Mouse (Mus musculus) frontal cortex, adult (tissue): ENCODE results near the gene Ubp1.

ENCODE experiments used
- ATAC-seq: cut with Nextera tagmentation; 2 replicates; pipeline ENCODE4 v1.9.2; 2017; ENCODE audit warnings: mild to moderate bottlenecking, moderate library complexity, mixed read lengths; ENCODE audit not compliant: low TSS enrichment

Gene Ubp1

DNA sequence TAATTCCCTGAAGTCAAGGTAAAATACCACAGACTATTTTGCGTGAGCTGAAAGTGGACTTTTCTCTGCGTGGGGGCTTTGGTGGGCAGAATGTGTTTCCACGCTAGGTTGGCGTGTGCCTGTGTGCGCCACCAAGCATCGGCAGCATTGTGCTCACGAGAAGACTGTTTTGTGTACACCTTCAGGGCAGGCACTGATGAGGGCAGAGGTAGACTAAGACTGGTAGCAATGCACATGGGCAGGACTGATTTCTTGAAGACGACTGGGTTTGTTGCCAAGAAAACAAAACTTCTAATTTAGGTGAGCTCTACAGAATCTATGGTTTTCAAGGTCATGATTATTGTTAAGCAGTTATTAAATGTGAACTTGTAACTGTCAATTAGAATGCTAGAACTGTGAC, 38.7 kb downstream of the Ubp1 start:
- no peak for ATAC-seq

DNA sequence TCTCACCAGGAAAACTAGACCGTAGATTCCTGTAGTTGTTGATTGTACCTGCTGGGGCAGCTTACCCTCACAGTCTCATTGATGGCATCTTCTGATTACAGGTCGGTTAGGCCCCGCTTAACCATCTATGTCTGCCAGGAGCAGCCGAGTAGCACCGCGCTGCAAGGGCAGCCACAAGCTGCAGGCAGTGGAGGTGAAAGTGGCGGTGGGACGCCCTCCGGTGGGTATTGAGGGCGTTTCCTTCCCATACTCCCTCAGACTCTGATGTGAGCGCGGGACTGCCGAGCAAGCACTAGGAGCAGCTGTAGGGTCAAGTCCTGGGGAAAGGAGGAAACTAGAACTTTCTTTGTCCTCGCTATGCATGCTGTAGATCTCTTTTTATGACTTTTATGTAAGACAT, 39.3 kb downstream of the Ubp1 start:
- no peak for ATAC-seq

DNA sequence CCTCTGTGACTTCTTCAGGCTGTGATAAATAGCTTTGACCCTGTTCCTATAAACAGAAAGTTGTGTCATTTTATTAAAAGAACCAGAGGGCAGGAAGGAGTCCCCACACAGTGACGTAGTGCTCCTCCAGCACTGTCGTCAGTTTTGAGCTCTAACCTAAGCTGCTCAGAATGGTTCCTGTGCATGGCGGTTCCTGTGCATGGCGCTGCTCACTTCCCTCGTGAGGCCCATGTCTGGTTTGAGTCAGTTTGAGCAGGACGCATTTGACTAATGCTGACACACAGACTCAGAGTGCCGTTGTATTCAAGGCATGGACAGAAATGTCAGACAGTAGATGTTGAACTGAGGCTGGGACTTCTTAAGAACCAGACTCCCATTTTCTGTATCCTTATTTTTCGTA, 40.9 kb downstream of the Ubp1 start:
- ATAC-seq: no peak

DNA sequence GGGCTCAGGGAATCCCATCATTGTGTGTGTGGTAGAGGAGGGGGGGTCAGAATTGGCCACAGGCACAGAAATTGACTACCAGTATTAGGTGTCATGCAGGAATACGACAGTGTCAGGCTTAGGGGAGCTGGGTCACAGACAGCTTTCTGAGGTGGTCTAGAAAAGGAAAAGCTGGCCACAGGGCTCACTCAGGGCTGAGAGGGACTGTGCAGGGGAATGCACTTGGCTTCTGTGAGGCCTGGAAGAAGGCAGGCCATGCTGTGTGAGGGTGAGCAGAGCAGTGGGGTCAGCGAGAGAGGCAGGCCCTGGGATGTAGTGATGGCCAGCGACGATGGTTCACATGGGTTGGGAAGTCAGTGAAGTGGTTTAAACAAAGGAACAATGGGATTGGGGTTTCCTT, 43.1 kb downstream of the Ubp1 start:
- ATAC-seq: no peak

DNA sequence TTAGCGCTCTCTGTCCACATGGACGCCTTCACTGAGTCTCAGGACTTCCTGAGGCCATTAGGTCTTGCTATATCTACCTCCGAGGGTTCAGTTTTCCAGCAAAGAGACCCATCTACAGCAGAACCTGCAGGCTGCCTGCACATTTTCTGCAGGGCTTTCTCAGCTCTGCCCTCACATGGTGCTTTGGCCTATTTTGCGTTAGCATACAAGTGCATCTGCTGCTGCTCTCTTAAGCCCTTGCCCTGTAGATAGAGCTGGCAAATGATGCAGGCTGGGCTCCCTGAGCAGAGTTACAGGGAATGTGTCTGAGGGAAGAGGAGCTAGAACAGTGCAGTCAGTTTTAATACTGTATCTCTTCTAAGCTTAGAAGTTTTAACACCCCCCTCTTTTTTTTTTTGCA, 44.2 kb downstream of the Ubp1 start:
- ATAC-seq: peak; percentile 58

DNA sequence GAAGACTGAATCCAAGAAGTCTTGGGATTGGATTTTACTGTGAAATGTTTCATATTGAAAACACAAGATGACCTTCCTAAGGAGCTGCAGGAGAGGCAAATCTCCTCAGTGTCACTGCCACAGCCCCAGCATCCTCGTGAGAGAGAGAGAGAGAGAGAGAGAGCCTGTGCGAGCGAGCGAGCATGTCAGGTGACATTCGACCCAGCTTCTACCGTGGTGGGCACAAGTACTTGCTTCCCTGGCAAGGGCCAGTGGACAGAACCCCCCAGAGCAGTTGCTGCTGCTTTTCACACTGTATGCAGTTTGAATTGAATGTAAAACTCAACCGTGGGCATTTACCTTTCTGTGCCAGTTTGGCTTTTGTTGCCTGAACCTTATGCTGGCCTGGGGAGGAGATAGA, 44.7 kb downstream of the Ubp1 start:
- 0 out of 2 replicates have a peak, but pooled peaks have one; percentile 7 for ATAC-seq

DNA sequence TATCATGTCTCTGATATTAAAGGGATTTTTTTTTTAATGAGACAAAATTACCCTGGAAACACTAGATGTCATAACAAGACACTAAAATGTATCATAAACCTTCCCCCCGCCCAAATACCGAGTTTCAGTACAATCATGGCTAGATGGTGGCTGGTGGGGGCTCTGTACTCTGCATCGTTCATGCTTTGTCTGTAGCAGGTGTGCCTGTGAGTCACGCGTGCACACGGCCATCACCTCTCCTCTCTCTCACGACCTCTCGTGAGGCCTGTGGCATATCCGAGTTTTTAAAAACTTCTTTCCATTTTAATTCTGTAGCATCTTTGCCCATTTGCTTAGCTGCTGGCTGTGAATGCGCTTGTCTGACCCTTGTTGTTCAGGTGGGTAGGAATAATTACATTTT, 45.5 kb downstream of the Ubp1 start:
- no peak for ATAC-seq

DNA sequence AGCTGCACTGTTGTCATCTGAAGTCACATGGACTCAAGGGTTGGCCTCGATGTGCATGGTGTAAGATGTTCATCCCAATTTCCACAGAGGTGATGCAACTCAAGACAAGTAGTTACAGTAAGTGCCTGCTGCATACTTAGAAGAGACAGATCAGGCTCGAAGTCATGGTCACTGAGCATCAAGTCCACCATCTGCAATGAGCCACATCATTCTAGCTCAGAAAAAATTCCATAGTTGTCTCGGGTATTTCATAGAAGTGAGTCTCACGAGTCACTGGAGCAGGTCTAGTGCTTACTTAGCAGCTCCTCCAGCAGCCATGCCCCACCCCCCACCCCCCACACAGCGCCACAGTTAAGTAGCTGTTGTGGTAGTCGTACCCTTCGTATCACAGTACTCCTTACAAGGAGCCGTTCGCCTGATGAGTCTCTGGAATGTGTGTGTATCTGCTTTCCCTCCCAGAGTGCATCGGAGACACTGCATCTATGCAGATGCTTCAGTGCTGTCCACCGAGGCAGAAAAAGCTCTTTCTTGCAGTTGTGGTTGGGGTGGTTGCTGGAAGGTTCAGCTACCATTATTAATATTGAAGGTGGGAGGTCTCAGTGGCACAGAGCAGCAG, 46.6 kb downstream of the Ubp1 start:
- no peak for ATAC-seq

DNA sequence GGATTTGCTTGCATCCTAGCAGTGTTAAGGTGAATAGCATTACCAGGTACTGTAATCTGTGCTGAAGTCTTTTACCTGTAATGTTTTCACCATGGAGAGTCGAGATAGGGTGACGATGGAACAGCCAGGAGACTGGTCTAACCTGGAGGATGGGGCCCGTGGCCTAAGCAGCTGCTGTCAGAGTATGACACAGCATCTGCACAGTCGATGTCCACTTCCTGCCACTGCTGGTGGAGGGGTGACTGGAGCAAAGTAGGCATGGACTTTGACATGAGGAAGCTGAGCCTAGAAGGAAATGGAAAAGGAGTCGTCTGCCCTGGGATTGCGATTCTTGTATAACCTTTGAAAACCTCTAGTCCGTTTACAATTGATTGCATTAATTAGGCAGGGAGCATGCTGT, 47.9 kb downstream of the Ubp1 start:
- no peak for ATAC-seq

DNA sequence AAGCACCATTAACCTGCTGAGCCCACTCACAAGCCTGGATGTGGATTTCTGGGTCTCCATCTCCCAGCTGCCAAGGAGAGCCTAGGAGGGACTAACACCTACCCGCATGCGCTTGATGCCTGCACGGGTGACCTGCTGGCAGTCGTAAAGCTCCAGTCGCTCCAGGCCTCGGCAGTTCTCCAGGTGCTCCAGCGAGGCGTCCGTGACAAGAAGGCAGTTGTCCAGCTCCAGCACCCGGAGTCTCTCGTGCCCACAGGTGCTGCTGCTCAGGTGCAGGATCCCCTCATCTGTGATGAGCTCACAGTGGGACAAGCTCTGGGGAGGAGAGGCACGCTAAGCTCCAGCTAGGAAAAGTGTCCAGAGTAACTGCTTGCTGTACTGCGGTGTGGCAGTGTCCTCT, 48.6 kb downstream of the Ubp1 start:
- no peak for ATAC-seq

DNA sequence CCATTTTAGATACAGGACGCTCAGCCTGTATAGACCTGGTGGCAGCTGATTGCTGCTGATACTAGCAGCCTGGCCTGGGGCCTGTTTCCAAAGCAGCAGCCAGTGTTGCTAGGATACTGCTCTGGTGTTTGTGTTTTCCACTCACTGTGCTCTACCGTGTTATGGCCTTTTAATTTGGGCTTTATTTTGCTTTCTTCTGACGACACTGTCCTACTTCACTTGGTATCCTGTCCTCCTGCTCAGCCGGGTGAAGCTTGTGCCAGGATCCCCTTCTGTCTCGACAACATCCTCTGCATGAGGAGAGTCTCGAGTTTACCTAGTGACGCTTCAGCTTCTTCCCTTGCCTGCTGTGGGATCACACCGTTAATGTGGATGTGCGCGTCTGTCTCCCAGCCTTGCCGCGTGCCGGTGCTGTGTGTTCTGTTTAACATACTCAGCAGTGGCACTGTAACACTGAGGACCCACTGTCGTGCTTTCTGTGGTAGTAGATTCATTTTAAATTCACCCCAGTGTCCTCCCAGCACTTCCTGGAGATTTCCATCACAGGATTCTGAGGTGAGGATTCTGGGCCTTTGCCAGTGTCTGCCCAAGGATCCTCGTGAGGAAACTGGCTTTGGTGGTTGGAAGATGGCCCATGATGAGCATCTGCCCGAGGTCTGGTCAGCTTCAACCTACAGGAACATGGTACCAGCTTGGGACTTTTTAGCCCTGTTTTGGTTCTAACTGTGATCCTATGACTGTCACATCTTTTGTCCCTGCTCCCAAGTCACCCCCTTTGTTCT, 50.6 kb downstream of the Ubp1 start:
- ATAC-seq: peak; percentile 56

DNA sequence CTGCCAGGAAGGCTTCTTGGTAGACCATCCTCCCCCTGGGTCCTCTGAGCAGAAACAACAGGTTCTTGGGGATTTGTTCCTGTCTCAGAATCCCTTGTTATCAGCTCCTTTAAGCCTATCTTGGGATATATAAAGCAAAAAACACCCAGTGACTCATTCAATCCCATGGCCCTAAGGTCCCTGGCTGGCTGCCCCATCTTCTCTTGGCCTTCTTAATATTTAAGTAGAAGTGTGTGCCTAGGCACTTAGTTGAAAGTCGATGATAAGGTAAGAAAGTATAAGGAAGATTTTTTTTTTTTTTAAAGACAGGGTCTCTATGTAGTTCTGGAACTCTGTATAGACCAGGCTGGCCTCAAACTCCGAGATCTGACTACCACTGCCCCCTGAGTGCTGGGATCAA, 51.7 kb downstream of the Ubp1 start:
- ATAC-seq: no peak

DNA sequence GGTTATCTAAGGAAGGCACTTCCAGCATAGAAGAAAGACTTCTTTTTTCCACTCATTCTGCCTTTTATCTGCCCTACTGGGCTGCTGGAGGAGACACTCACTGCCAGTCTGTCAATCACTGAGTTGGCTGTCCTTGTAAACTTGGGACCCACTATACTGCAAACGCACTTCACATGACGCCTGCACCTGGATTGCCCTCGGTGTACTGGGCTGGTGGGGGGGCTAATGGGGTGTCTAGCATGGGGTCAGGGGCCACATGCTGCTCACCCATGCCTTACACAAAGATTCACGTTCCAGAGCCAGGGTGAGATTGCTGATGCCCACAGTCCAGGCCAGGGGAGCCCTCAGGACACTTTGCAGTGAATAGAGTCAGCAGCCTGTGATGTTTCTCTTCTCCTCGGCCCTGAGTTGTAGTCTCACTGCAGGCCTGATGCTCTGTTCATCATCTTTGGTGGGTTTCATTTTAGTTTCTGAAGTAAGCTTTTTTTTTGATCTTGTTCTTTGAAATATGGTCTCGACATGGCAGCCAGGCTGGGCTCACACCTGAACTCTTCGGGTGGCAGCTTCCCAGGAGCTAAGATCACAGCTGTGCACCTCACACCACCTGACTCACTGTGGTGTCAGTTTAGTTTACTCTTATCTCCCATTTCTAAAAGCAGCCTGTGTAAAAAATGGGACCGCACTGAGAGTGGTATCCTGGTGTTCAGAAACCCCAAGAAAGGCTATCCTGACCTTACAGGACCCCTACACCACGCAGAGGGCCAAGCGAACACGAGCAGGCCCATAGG, 52.3 kb downstream of the Ubp1 start:
- no peak for ATAC-seq

DNA sequence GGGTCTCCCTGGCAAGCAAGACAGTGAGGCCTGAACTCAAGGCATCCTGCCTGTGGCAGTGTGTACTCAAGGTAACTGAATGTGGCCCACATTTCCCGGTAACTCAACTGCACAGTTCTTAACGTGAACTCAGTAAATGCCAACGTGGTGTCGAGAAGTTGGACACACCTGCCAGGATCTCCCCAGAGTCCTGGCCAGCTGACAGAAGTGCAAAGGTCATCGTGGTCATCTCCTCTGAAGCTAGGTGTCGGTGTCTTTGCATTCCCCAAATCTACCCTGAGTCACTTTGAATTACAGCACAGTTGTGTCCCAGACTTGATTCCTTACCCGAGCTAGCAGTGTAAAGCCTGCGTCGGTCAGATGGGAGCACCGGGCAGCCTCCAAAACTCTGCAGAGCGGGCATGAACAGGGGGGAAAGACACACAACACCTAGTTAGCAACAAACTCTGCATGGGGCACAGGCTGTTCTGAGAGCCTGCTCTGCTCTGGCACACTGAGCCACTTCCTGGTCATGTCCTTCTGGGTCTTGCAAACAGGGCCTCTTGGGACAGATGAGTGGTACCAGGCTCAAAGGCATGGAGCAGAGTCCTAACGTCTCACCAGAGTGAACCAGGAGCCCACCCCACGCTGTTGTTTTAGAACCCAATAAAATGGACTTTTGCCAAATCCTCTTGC, 54.3 kb downstream of the Ubp1 start:
- ATAC-seq: no peak

DNA sequence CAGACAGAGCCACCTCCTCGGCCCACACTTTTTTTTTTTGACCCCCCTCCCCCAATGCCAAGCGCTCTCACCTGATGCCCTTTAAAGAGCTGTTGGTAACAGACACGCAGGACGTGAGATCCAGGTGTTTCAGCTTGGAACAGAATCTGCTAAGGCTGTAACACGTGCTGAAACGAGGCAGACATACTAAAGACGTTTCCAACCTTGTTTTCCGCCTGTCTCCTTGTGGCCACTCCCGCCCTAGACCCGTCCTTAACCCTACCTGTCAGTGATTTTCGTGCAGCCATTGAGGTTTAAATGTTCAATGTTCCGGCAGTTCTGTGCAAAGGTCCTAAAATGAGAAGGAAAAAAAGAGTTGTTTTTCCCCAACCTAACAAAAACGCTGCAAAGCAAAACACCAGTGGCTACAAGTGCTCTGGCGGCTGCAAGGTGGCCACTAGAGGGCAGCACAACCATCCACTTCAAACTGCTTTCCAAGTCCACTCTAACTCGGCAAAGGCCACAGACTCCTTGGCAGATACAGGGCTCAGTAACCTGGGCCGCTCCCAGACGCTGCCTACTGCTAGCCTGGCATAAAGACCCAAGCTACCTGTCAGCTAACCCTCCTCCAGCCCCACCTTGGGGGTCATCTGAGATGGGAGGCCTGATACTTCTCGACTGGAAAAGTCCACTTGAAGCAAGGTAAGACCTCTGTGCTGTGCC, 60.0 kb downstream of the Ubp1 start:
- ATAC-seq: peak; percentile 89

DNA sequence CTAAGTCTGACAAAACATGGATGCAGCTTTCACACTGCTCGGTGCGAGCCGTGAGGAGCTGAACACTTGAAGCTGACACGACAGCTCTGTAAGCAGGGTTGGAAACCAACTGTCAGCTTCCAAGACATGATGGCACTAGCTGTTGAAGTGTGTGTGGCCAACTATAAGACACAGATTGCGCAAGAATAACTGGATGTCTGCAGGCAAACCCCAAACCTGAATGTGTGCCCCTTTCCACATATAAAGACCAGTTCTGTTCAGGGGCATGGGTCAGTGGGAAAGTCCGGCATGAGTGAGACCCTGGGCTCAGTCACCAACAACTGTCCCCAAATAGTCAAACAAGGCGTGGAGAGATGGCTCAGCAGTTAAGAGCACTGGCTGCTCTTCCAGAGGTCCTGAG, 62.1 kb downstream of the Ubp1 start:
- no peak for ATAC-seq

DNA sequence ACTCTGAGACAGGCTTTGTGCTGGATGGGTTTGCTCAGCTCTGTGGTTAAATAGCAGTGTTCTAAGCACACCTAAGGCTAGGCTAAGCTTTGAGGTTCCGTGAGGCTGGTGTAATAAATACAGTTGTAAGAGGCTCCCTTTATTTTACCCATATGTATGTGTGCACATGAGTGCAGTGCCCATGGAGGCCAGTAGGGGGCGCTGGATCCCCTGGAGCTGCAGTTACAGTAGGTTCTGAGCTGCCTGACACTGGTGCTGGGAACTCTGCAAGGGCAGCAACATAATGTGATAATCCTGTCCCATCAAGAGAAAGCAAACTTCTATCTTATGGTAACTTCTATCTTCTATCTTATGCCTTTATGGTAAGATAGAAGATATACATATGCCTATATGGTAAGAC, 67.6 kb downstream of the Ubp1 start:
- no peak for ATAC-seq

DNA sequence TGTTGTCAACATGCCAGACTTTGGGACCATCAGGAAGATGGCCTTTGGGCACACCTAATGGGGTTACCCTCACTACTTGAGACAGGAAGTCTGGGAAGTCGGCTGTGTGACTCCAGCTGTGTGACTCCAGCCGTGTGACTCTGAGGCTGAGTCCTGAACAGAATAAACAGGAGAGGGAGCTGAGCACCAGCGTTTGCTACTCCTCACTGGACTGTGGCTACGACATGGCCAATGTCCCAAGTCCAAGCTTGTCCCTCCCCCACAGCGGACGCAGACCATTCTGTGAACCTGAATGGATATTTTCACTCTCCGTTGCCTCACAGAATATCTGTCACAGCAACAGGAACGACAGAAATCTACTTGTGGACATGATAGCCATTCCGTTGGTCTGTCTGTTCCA, 76.1 kb downstream of the Ubp1 start:
- ATAC-seq: no peak

DNA sequence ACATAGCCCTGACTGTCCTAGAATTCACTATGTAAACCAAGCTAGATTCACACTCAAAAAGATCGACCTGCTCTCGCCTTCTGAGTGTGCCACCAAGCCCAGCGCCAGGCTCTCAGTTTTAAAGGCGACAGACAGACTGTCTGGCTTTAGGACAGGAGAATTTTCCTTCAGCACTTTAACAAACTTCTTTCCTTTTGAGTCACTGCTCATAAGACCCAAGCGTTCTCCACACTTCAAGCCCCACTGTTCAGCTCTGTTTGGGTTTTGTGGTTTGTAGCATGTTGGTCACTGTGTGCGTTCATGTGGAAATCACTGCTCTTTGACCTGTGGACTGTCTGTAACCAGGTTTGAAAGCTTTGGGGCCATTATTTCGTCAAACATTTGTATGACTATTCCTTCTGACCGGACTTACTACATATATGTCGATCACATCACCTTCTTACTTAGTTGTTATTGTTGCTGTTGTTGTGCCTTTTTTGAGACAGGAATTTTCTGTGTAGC, 77.2 kb downstream of the Ubp1 start:
- no peak for ATAC-seq

DNA sequence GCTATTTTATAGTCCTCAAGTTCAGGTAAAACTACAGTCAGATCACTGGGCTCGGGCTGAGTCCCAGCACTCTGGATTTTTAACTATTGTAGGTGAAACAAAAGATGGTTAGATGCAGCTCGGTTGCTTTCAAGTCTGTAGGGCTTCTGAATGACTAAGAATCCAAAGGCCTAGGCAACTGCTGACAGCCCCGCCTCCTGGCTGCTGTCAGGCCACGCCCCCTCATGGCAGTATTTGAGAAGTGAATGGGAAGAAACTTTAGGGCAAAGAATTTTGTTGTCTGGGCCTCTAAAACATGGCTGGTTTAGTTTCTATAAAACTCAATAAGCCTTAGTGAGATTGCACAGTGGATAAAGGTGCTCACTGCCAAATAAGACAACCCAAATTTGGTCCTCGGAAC, 78.8 kb downstream of the Ubp1 start:
- ATAC-seq: no peak

DNA sequence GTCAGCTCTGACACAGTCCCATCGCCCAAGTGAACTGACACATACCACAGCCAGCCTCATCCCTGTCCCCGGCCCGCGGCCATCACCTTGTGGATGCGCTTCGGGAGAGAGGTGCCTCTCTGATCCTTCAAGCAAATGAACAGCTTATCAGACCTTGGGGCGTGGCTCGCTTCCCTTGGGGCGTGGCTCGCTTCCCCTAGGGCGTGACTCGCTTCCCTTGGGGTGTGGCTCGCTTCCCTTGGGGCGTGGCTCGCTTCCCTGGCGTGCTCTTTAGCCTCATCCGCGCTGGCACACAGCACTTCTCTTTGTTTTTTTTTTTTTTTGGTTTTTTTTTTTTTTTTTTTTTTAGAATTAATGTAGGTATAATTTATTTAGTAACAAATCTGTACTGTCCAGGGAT, 80.5 kb downstream of the Ubp1 start:
- no peak for ATAC-seq

DNA sequence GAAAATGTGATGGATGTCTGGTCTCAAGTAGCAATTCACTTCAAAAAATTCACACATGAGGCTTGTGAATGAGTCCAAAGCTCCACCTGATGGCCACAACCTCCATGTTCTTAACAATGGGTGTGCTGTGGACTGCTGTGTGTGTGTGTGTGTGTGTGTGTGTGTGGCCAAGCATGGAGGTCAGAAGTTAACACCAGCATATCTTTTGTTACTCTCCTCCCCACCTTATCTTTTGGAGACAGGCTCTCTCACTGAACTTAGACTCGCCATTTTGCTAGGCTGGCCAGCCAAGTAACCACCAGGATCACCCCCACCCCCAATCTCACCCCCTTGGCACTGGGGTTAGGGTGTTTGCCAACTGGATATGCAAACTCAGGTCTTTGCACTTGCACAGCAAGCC, 83.3 kb downstream of the Ubp1 start:
- no peak for ATAC-seq
